Mouse (Mus musculus): ENCODE results near the gene Irf7. TPM values are rescaled to one million over a fixed set of nuclear protein-coding genes. Genes with fewer than 3 reads are reported as not detected.

The Irf7 gene
- polyA plus RNA-seq, 1 experiment from 2014 or later, result 2.3 TPM

GRCm38 (mm10) chr7:141297926-141298650 lies 31.8 kb upstream of the Irf7 start:
- no peak for DNase-seq (ENCODE audit: low spot score)
- Histone ChIP-seq H3K27me3 (replicated peaks; ENCODE audit: control insufficient read depth, insufficient read depth, low read length) (peaks cover 32% of the 10 kb centered on the region), H3K4me1 (ENCODE audit: control insufficient read depth, insufficient read depth, low read length) (0 out of 2 replicates have a peak, but pooled peaks cover 4% of the 10 kb centered on the region), H3K36me3 (ENCODE audit: control insufficient read depth, insufficient read depth, low read length) (peaks cover 45% of the 10 kb centered on the region), H3K4me3 (ENCODE audit: low read depth, low read length) (no peak overlapping the region), H3K27ac (replicated peaks; ENCODE audit: low read depth, low read length) (no peak overlapping the region), H3K9me3 (ENCODE audit: control insufficient read depth, low read length) (no peaks in the 10 kb centered on the region), H3K9ac (ENCODE audit: low read depth, low read length) (no peak overlapping the region), H3K4me2 (ENCODE audit: low read depth, low read length) (no peak overlapping the region)
- no peak for ATAC-seq (ENCODE audit: low read depth)
- WGBS, result 76% methylated on average over 3 of the region's 3 CpGs

GRCm38 (mm10) chr7:141294479-141294878 lies 28.2 kb upstream of the Irf7 start:
- Histone ChIP-seq H3K27me3 (replicated peaks; ENCODE audit: control insufficient read depth, insufficient read depth, low read length) (peaks cover 54% of the 10 kb centered on the region), H3K4me2 (ENCODE audit: low read depth, low read length) (peak overlapping the region; percentile 79), H3K36me3 (ENCODE audit: control insufficient read depth, insufficient read depth, low read length) (peaks cover 14% of the 10 kb centered on the region; the same call in 1 of the 2 replicates), H3K9ac (ENCODE audit: low read depth, low read length) (peak overlapping the region; percentile 62), H3K27ac (replicated peaks; ENCODE audit: low read depth, low read length) (no peak overlapping the region), H3K9me3 (ENCODE audit: control insufficient read depth, low read length) (no peaks in the 10 kb centered on the region), H3K4me3 (ENCODE audit: low read depth, low read length) (peak overlapping the region; percentile 37), H3K4me1 (ENCODE audit: control insufficient read depth, insufficient read depth, low read length) (peaks cover 10% of the 10 kb centered on the region; the same call in 1 of the 2 replicates)
- ATAC-seq (ENCODE audit: low read depth) (no peak), DNase-seq (ENCODE audit: low spot score) (no peak)
- WGBS, result 7% methylated on average over 16 of the region's 22 CpGs

- Histone ChIP-seq H3K4me1 (ENCODE audit: control insufficient read depth, insufficient read depth, low read length) (peaks cover 10% of the 10 kb centered on the region; the same call in 1 of the 2 replicates), H3K9me3 (ENCODE audit: control insufficient read depth, low read length) (no peaks in the 10 kb centered on the region), H3K27ac (replicated peaks; ENCODE audit: low read depth, low read length) (no peak overlapping the region), H3K4me2 (ENCODE audit: low read depth, low read length) (peak overlapping the region; percentile 79), H3K9ac (ENCODE audit: low read depth, low read length) (peak overlapping the region; percentile 62), H3K27me3 (replicated peaks; ENCODE audit: control insufficient read depth, insufficient read depth, low read length) (peaks cover 54% of the 10 kb centered on the region), H3K4me3 (ENCODE audit: low read depth, low read length) (peak overlapping the region; percentile 37), H3K36me3 (ENCODE audit: control insufficient read depth, insufficient read depth, low read length) (0 out of 2 replicates have a peak, but pooled peaks cover 9% of the 10 kb centered on the region)
- ATAC-seq (ENCODE audit: low read depth), result no peak
- DNase-seq (ENCODE audit: low spot score), result peak; percentile 26
- 2% methylated on average over 35 of the region's 53 CpGs for WGBS
Measured at GRCm38 (mm10) chr7:141293852-141294471, 27.7 kb upstream of the Irf7 start.

GRCm38 (mm10) chr7:141292583-141293388 lies 26.5 kb upstream of the Irf7 start:
- WGBS, result 38% methylated on average over 14 of the region's 15 CpGs
- no peak for DNase-seq (ENCODE audit: low spot score)

GRCm38 (mm10) chr7:141291921-141292582 lies 25.8 kb upstream of the Irf7 start, which contains the start of gene Drd4:
Gene Drd4 (plus strand): TSS chr7:141292006.
- Histone ChIP-seq H3K36me3 (ENCODE audit: control insufficient read depth, insufficient read depth, low read length) (0 out of 2 replicates have a peak, but pooled peaks cover 3% of the 10 kb centered on the region), H3K4me2 (ENCODE audit: low read depth, low read length) (peak within 1 kb of the TSS; percentile 95), H3K9me3 (ENCODE audit: control insufficient read depth, low read length) (no peaks in the 10 kb centered on the region), H3K4me3 (ENCODE audit: low read depth, low read length) (peak within 1 kb of the TSS; percentile 53), H3K4me1 (ENCODE audit: control insufficient read depth, insufficient read depth, low read length) (peaks cover 10% of the 10 kb centered on the region; the same call in 1 of the 2 replicates), H3K27ac (replicated peaks; ENCODE audit: low read depth, low read length) (no peak within 1 kb of the TSS), H3K9ac (ENCODE audit: low read depth, low read length) (peak within 1 kb of the TSS; percentile 61), H3K27me3 (replicated peaks; ENCODE audit: control insufficient read depth, insufficient read depth, low read length) (peaks cover 54% of the 10 kb centered on the region)
- ATAC-seq (ENCODE audit: low read depth) (peak; percentile 89), DNase-seq (ENCODE audit: low spot score) (peak; percentile 68)
- WGBS, result 5% methylated on average over 13 of the region's 46 CpGs

More at GRCm38 (mm10) chr7:141292583-141293388, 26.5 kb upstream of the Irf7 start:
- Histone ChIP-seq H3K9me3 (ENCODE audit: control insufficient read depth, low read length) (no peaks in the 10 kb centered on the region), H3K36me3 (ENCODE audit: control insufficient read depth, insufficient read depth, low read length) (0 out of 2 replicates have a peak, but pooled peaks cover 8% of the 10 kb centered on the region), H3K4me3 (ENCODE audit: low read depth, low read length) (peak overlapping the region; percentile 53), H3K4me2 (ENCODE audit: low read depth, low read length) (peak overlapping the region; percentile 95), H3K27ac (replicated peaks; ENCODE audit: low read depth, low read length) (no peak overlapping the region), H3K9ac (ENCODE audit: low read depth, low read length) (peak overlapping the region; percentile 61; the same call in 1 of the 2 replicates), H3K4me1 (ENCODE audit: control insufficient read depth, insufficient read depth, low read length) (peaks cover 10% of the 10 kb centered on the region; the same call in 1 of the 2 replicates), H3K27me3 (replicated peaks; ENCODE audit: control insufficient read depth, insufficient read depth, low read length) (peaks cover 54% of the 10 kb centered on the region)
- no peak for ATAC-seq (ENCODE audit: low read depth)

- Histone ChIP-seq H3K9me3 (ENCODE audit: control insufficient read depth, low read length) (no peaks in the 10 kb centered on the region), H3K9ac (ENCODE audit: low read depth, low read length) (no peak overlapping the region), H3K27ac (replicated peaks; ENCODE audit: low read depth, low read length) (no peak overlapping the region), H3K4me1 (ENCODE audit: control insufficient read depth, insufficient read depth, low read length) (peaks cover 6% of the 10 kb centered on the region; the same call in 1 of the 2 replicates), H3K36me3 (ENCODE audit: control insufficient read depth, insufficient read depth, low read length) (no peaks in the 10 kb centered on the region), H3K27me3 (replicated peaks; ENCODE audit: control insufficient read depth, insufficient read depth, low read length) (peaks cover 21% of the 10 kb centered on the region), H3K4me2 (ENCODE audit: low read depth, low read length) (no peak overlapping the region), H3K4me3 (ENCODE audit: low read depth, low read length) (no peak overlapping the region)
- no peak for ATAC-seq (ENCODE audit: low read depth)
- WGBS, result 86% methylated on average over 3 of the region's 3 CpGs
- DNase-seq (ENCODE audit: low spot score), result no peak
Measured at GRCm38 (mm10) chr7:141288042-141288441, 21.8 kb upstream of the Irf7 start.

GRCm38 (mm10) chr7:141282756-141283155 lies 16.5 kb upstream of the Irf7 start:
- Histone ChIP-seq H3K4me2 (ENCODE audit: low read depth, low read length) (no peak overlapping the region), H3K27ac (replicated peaks; ENCODE audit: low read depth, low read length) (no peak overlapping the region), H3K36me3 (ENCODE audit: control insufficient read depth, insufficient read depth, low read length) (no peaks in the 10 kb centered on the region), H3K4me1 (ENCODE audit: control insufficient read depth, insufficient read depth, low read length) (peaks cover 7% of the 10 kb centered on the region; the same call in 1 of the 2 replicates), H3K27me3 (replicated peaks; ENCODE audit: control insufficient read depth, insufficient read depth, low read length) (peaks cover 9% of the 10 kb centered on the region), H3K4me3 (ENCODE audit: low read depth, low read length) (no peak overlapping the region), H3K9ac (ENCODE audit: low read depth, low read length) (no peak overlapping the region), H3K9me3 (ENCODE audit: control insufficient read depth, low read length) (no peaks in the 10 kb centered on the region)
- DNase-seq (ENCODE audit: low spot score) (no peak), ATAC-seq (ENCODE audit: low read depth) (no peak)
- WGBS, result 80% methylated on average over 4 of the region's 4 CpGs

- ATAC-seq (ENCODE audit: low read depth), result no peak
- H3K4me1 ChIP-seq (ENCODE audit: control insufficient read depth, insufficient read depth, low read length), result peaks cover 7% of the 10 kb centered on the region; the same call in 1 of the 2 replicates
- no peak for DNase-seq (ENCODE audit: low spot score)
- H3K27ac ChIP-seq (replicated peaks; ENCODE audit: low read depth, low read length), result no peak overlapping the region
- H3K36me3 ChIP-seq (ENCODE audit: control insufficient read depth, insufficient read depth, low read length), result no peaks in the 10 kb centered on the region
- 59% methylated on average over 6 of the region's 6 CpGs for WGBS
- H3K4me2 ChIP-seq (ENCODE audit: low read depth, low read length), result no peak overlapping the region
- H3K27me3 ChIP-seq (replicated peaks; ENCODE audit: control insufficient read depth, insufficient read depth, low read length), result peaks cover 9% of the 10 kb centered on the region
- H3K4me3 ChIP-seq (ENCODE audit: low read depth, low read length), result no peak overlapping the region
- no peaks in the 10 kb centered on the region for H3K9me3 ChIP-seq (ENCODE audit: control insufficient read depth, low read length)
- H3K9ac ChIP-seq (ENCODE audit: low read depth, low read length), result no peak overlapping the region
Measured at GRCm38 (mm10) chr7:141281442-141281841, 15.2 kb upstream of the Irf7 start.
